Mouse (Mus musculus) liver (tissue): ENCODE measurements around the gene Arfgef2.

ENCODE experiments used
- DNase-seq: peaks from one replicate; pipeline ENCODE4 v3.0.0-alpha.2; 2020; ENCODE audit warnings: mixed read lengths

Arfgef2 gene

GRCm38 (mm10) chr2:166865476-166865875 lies 60.1 kb downstream of the Arfgef2 start:
- DNase-seq: no peak

- DNase-seq: no peak
Observed at GRCm38 (mm10) chr2:166870271-166870865, 65.0 kb downstream of the Arfgef2 start.

DNA sequence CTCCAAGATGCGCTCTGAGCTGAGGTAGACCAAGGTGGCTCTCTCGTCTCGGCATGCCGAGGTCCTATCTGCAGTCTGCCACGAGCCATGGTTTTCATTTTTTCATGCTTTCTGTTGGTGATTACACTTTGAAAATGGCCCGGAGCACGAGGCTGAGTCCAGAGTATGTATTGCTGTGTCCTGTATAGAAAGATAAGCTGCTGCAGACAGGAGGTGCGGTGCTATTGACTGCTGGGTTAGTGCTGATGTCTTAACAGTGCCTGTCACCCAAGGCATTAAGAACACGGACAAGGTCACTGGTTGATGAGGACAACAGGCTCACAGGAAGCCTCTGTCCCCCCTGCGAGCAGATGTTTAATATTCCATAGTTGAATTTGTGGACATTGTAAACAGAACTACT lies 65.5 kb downstream of the Arfgef2 start:
- DNase-seq: no peak

DNA sequence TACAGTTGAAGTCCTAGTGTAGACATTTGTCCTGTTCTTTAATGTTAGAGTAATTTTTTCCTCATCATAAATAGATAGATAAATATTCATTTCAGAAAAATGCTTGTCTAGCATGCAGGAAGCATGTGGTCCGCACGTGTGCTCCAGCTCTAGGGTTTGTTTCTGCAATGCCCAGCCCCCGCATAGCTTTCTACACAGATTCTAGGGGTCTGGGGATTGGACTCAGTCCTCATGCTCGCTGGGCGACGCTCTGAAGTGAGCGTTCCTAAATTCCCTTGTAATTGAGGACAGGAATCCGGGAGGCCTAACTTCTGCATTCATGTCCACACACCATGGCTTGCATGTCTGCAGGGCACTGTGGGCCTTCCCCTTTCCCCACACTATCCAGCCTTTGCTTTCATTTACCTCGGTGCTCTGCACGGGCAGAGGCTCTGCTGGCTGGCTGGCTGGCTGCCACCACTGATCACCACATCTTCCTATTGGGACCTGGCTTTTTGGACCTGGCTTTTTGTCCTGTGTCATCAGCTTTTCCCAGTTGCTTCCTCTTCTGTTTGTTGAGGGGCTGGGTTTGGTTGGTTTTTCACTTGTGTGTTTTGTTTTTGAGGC lies 69.4 kb downstream of the Arfgef2 start:
- DNase-seq: no peak

DNA sequence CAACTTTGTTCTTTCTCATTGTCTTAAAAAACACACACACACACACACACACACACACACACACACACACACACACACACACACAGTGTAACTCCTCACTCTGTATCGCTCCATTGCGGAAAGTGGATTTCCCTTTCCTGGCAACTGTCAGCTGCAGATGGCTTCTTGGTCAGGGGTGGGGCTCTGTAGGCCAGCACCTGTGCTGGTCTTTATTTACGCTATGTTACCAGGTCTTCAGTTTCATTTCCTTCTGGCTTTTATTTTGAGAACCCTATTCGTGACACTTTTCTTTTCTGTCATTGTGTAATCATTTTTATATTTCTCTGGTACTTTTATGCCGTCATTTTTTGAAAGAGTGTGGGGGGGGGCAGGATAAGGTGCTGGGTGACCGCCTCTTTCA lies 70.2 kb downstream of the Arfgef2 start:
- no peak for DNase-seq

DNA sequence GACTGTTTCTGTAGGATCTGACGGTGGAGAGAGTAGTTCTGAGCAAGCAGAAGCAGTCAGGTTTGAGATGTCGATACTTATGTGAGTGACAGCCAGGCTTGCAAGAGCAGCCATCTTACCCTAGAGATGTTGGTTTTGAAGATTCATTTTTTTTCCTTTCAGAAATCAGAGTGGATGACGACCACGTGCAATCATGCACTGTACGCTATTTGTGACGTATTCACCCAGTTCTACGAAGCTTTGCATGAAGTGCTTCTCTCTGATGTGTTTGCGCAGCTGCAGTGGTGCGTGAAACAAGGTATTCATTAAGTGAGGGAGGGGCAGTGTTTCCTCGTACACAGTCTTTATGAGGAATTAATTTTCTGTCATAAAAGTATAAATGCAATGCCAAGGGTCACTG lies 70.9 kb downstream of the Arfgef2 start:
- DNase-seq: no peak

- DNase-seq: no peak
Observed at GRCm38 (mm10) chr2:166885066-166885465, 79.7 kb downstream of the Arfgef2 start.

DNA sequence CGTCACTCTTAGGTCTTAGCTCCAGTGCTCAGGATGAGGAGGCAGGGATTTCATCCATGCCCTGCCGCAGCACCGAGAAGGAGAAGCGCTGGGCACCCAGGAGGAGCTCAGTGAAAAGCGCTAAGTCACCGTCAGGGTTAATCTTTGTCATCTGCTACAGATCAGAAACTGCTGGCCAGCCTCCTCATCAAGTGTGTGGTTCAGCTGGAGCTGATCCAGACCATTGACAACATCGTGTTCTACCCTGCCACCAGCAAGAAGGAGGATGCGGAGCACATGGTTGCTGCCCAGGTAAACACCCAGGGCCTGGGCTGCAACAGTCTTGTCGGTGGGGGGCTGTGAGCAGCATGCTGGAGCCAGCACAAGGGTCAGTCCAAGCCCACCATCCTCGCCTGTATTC lies 80.2 kb downstream of the Arfgef2 start:
- no peak for DNase-seq

DNA sequence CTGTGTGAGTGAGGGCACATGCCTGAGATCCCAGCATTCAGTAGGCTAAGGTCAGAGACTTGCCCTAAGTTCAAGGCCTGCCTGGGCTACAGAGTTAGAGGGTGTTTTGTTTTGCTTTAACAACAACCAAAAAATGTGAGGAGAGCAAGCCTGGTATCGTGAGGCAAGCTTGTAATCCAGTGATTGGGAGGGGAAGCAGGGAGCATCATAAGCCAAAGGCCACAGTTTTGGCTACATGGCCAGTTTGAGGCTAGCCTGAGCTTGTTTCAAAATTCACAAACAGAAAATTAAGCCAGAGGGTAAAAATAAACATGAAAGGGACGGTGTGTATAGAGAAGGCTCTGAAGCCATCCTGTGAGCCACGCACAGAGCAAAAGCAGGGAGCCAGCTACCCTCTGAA lies 80.8 kb downstream of the Arfgef2 start:
- DNase-seq: no peak

DNA sequence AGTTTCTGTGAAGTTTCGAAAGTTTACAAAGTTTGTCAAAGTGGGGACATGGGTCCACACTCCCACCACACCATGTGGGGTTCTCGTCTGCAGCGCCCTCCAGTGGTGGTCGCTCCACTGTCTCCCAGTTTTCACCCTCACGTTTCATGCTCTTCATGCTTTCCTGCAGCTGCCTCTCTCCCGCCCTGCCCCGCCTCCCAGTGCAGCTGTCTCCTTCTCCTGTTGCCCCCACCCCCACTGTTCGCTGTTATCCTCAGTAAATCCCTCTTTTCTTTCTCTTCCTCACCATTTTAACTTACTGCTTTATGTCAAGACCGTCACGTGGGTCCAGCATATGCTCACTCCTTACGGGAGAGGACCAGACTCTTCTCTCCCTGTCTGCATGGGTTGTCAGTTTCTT lies 82.4 kb downstream of the Arfgef2 start:
- peak; percentile 43 for DNase-seq

- DNase-seq: no peak
Observed at GRCm38 (mm10) chr2:166891366-166891880, 86.0 kb downstream of the Arfgef2 start.

GRCm38 (mm10) chr2:166892158-166892680 lies 86.8 kb downstream of the Arfgef2 start:
- no peak for DNase-seq

DNA sequence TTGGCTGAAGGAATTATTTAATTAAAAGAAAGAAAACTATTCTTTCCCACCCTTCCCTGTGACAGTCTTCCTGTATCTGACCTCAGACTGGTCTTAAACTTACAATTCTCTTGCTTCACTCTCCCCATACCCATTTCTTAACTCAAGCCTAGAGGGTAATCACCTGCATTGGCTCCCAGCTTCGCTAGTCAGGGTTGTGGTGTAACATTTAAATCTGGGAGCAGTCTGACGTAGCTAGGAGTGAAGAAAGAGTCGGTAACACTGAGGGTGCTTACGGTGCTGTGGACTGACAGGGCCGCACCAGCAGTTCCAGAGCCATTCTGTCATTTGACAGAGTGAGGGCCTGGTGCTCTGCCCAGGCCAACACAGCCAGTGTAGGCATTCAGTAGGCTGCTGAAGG lies 87.6 kb downstream of the Arfgef2 start:
- DNase-seq: no peak

- DNase-seq: no peak
Observed at GRCm38 (mm10) chr2:166896368-166896767, 91.0 kb downstream of the Arfgef2 start.

DNA sequence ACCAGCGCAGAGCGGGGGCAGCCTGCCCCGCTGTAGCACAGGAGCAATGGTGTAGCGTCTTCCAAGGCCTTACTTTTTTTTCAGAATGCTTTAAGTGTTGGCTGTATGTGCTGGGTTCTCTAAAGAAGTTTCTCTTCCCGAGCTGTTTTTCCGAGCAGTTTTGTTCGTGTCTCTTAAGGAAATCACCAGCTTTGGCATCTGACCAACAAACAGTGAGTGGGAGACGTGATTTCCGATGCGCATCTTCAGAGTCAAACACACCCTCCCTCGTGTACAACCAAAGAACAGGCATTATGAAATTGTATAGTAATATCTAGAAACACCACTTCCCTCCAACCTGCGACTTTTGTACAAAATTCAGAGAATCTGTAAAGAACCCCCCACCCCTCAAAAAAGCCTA lies 91.6 kb downstream of the Arfgef2 start:
- DNase-seq: no peak

GRCm38 (mm10) chr2:166899161-166899560 lies 93.8 kb downstream of the Arfgef2 start:
- DNase-seq: no peak

DNA sequence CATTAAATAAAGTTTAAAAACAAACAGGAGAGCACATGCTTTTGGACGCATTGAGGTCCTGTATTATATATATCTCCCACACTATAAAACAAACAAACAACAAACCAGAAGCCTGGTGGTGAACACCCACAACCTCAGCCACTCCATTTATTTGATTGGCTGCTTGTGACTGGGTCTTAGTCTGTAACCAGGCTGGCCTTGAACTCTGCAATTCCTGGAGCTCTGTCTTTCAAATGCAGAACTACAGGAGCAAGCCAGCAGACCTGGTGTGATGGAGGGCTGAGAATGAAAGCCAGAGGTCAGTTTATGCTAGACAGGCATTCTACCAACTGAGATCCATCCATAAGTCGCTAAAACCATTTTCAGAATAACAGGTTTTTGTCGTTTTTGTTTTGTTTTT lies 94.4 kb downstream of the Arfgef2 start:
- DNase-seq: no peak

DNA sequence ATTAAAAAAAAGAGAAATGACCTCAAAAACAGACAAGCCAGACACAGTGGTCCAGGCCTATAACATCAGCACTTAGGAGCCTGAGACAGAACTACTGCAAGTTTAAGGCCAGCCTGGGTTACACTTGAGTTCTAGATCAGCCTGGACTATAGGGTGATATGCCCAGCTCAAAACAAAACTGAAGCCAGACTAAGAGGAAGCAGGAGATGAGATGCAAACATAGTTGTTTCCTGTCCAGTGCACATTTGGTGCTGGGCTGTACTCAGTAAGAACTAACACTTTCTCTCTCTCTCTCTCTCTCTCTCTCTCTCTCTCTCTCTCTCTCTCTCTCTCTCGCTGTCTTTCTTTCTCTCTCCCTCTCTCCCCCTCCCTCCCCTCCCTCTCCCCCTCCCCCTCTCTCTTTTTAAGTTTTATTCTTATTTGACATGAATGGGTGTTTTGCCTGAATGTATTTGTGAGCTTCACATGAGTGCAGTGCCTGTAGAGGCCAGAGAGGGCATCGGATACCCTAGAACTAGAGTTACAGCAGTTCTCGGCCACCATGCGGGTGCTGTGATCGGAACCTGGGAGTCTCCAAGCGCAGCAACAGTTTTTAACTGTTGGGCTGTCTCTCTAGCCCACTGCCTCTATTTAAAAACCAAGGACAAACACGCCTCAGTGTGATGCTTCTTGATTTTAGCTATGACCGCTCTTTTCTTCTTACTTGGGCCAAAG lies 95.6 kb downstream of the Arfgef2 start:
- DNase-seq: no peak

- DNase-seq: no peak
Observed at GRCm38 (mm10) chr2:166903719-166904282, 98.4 kb downstream of the Arfgef2 start.

DNA sequence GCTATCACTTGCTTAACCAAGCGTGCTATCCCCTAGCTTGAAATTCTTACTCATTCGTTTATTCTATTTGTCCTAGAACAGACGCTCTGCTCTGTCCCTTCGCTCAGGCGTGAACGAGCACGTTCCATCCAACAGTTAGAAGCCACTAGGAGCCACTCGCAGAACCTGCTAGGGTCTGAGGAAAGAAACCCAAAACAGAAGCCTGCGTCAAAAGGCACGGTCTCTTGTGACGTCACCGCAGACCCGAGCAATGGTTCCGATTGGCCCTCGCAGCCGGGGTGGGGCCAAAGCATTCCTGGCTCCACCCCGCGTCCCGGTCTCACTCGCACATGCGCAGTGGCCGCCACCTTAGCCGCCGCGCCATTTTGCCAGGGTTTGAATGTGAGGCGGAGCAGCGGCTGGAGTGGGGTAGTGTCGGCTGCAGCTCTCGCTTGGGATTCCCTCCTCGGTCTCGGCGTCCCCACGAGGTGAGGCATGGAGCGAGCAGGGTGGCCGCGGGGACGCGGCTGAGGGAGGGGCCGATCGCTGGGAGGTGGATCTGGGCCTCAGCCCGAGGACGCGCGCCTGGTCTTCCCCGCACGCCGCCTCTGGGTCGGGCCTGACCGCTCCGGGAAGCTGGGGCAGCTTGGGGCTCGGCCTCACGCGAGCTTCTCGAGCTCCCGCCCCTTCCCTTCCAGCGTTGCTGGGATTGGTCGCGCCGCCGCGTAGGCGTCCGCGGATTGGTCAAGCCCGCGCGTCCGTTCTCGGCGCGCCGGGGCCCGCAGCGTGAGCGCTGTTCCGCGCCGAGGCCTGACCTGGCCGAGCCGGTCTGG lies 100.5 kb downstream of the Arfgef2 start, which contains the start of gene Cse1l:
Cse1l (plus strand) TSS at position 330 of the 812 bp plus-strand sequence.
- DNase-seq: peak; percentile 98

GRCm38 (mm10) chr2:166906523-166907182 lies 101.3 kb downstream of the Arfgef2 start:
- DNase-seq: peak; percentile 51

GRCm38 (mm10) chr2:166909729-166910128 lies 104.3 kb downstream of the Arfgef2 start:
- no peak for DNase-seq
